Mouse (Mus musculus) naive thymus-derived CD4-positive, alpha-beta T cell, adult 2 months (primary cell): ENCODE results near the gene Zfp36l1.

ENCODE experiments used
- DNase-seq: peaks from one replicate; pipeline ENCODE4 v3.0.0-alpha.2; 2011; ENCODE audit warnings: low read depth

Gene Zfp36l1

GRCm38 (mm10) chr12:80112852-80113551 is at the start of gene Zfp36l1:
TSS of gene Zfp36l1 (minus strand) at chr12:80113013.
- peak; percentile 98 for DNase-seq

GRCm38 (mm10) chr12:80162448-80162847 is 49.6 kb upstream of the Zfp36l1 start:
- no peak for DNase-seq

DNA sequence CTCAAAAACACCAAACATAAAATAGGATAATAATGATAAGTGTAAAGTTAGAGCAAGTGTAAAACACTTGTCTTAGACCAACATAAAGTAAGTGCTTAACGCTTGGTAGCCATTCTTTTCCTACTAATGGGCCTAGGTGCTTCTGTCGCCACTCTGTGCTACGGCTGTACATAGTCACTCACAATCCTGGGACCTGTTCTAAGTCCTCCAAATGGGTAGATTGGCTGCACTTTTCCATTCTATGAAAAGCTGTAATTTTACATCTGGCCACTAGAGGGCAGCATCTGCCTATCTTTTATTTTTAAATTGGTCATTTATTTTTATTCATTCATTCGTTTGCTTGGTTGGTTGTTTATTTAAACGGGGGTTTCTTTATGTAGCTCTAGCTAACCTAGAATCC is 44.9 kb upstream of the Zfp36l1 start:
- peak; percentile 71 for DNase-seq

- peak; percentile 72 for DNase-seq
Measured at GRCm38 (mm10) chr12:80153687-80154326, 41.0 kb upstream of the Zfp36l1 start.

GRCm38 (mm10) chr12:80153078-80153477 is 40.3 kb upstream of the Zfp36l1 start:
- DNase-seq, result no peak

DNA sequence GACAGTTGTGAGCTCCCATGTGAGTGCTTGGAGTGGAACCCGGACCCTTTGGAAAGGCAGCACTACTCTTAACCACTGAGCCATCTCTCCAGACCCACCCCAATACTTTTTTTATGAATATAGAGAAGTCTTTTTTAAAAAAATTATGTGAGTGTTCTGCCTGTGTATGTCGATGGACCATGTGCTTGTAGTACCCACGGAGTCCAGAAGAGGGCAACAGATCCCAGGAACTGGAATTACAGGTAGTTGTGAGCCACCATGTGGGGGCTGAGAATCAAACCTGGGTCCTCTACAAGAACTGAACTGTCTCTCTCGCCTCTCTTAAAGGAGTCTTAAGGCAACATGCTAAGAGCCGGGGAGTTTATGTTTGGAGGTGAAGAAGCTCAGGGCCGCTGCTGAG is 39.0 kb upstream of the Zfp36l1 start:
- no peak for DNase-seq

- DNase-seq, result no peak
Measured at GRCm38 (mm10) chr12:80150624-80151023, 37.8 kb upstream of the Zfp36l1 start.

- DNase-seq, result no peak
Measured at GRCm38 (mm10) chr12:80147563-80148214, 34.9 kb upstream of the Zfp36l1 start.

- peak; percentile 77 for DNase-seq
Measured at GRCm38 (mm10) chr12:80146227-80147223, 33.7 kb upstream of the Zfp36l1 start.

GRCm38 (mm10) chr12:80145365-80145764 is 32.6 kb upstream of the Zfp36l1 start:
- DNase-seq, result no peak

- DNase-seq, result no peak
Measured at GRCm38 (mm10) chr12:80144846-80145245, 32.0 kb upstream of the Zfp36l1 start.

DNA sequence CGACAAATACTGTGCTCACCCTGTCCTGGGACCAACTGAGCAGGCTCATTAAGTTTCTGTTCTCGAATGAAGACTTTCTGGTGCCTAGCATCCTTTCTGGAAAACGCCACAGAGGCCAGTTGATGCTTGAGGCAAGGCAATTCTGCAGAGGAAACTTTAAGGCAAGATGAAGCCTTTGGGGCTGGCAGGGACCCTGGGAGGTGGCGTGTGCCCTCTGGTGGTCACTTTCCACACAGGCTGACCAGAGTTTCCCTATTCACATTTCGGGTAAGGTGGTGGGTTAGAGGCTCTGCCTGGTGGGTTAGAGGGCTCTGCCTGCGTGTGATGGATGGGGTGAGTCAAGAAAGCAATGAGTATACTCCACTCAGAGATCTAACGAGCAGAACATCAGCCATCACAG is 28.7 kb upstream of the Zfp36l1 start:
- DNase-seq, result peak; percentile 80

DNA sequence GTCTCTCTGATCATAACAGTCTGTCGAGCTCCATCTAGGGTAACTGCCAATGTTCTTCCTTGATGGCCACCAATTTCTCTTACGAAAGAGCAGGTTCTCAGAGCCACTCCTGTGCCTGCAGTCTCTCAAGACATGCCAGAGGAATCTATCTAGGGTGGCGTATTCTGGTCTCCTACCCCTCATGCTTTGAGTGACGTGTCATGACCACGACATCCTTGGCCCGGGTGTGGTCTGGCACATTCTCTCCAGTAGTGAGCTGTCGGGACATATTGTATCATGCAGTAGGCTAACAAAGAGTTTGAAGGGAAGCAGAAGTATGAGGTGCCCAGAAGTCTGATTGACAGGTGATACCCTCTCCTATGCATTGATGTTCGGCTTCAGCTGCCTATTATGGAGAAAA is 28.2 kb upstream of the Zfp36l1 start:
- DNase-seq, result no peak

- DNase-seq, result no peak
Measured at GRCm38 (mm10) chr12:80137744-80138143, 24.9 kb upstream of the Zfp36l1 start.

- DNase-seq, result no peak
Measured at GRCm38 (mm10) chr12:80137246-80137645, 24.4 kb upstream of the Zfp36l1 start.

GRCm38 (mm10) chr12:80136264-80136930 is 23.6 kb upstream of the Zfp36l1 start:
- DNase-seq, result no peak

GRCm38 (mm10) chr12:80135173-80135572 is 22.4 kb upstream of the Zfp36l1 start:
- no peak for DNase-seq

- no peak for DNase-seq
Measured at GRCm38 (mm10) chr12:80133011-80133545, 20.3 kb upstream of the Zfp36l1 start.

DNA sequence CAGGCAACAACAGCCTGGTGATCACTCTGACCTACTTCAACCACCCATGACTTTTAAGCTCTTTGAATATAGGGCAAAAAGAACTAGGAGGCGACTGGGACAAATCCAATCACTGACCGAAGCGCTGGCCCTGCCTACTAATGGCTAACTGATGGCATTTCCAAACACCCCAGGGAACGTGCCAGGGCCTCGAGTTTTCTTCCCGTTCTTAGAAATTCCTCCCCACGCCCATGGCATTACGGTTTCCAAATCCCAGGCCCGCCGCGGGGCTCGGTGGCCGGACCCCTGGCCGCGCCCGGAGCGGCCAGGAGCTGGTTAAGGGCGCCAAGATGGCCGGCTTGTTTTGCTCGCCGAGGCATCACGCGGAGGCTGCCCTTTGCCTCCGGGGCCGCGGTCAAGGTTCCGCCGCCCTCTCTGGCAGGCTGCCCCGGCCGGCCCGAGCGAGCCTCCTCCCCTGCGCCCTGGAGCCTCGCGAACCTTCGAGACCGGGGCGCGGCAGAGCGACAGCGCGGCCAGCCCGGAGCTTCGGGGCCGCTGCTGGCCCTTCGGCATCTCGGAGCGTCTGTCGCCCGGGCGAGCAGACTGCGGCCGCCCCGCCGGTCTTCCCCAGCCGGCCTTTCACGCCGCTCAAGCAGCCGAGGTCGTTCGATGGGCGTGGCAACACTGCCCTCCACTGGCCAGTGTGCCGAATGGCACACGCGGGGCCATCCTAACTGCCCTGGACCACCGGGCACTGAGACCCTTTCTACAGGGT is 19.6 kb upstream of the Zfp36l1 start:
- DNase-seq, result peak; percentile 86
